Mouse (Mus musculus): ENCODE results near the gene Sh3bp2. TPM values are rescaled to one million over a fixed set of nuclear protein-coding genes. Genes with fewer than 3 reads are reported as not detected.
A peak's percentile ranks its signal among the peaks of the same experiment; 100 is the strongest.

The Sh3bp2 gene
- 1 to 10 TPM in 1 of 2 experiments, under 1 TPM in 1; 0.98 to 7.7 TPM for total RNA-seq (2021)
- long read RNA-seq, experiment 1: 0 reads
- long read RNA-seq, experiment 2: 0 reads

- intact Hi-C loops (cut with DNase I): loop anchor here (5.0 kb wide), 1 partner anchor 46 kb away; the partner anchor contains the start of gene Add1
Measured at GRCm38 (mm10) chr5:34525663-34526476, at the start of gene Sh3bp2. TSS of gene Sh3bp2 (plus strand) at chr5:34525838.

GRCm38 (mm10) chr5:34480926-34481325 lies 44.7 kb upstream of the Sh3bp2 start:
- intact Hi-C loops (cut with DNase I): no loop called here
- Histone ChIP-seq H3K4me3 (no peak overlapping the region), H3K27ac (no peak overlapping the region)
- TF ChIP-seq CTCF (IDR thresholded peaks at IDR 0.05): peak; percentile 45
- DNase-seq: no peak

More at GRCm38 (mm10) chr5:34525663-34526476, at the start of gene Sh3bp2:
- Histone ChIP-seq H3K4me3 (peak within 1 kb of the TSS; percentile 71), H3K27ac (peak within 1 kb of the TSS; percentile 84)
- TF ChIP-seq CTCF (IDR thresholded peaks at IDR 0.05): peak; percentile 28; the same call in 1 of the 2 replicates
- peak; percentile 98 for DNase-seq

- no peak for DNase-seq
- intact Hi-C loops (cut with DNase I): no loop called here
- H3K27ac ChIP-seq: no peak overlapping the region
- TF ChIP-seq CTCF (IDR thresholded peaks at IDR 0.05): no peak
- H3K4me3 ChIP-seq: no peak overlapping the region
Measured at GRCm38 (mm10) chr5:34485731-34486130, 39.9 kb upstream of the Sh3bp2 start.

GRCm38 (mm10) chr5:34487320-34488090 lies 38.1 kb upstream of the Sh3bp2 start:
- Histone ChIP-seq H3K27ac (peak overlapping the region; percentile 38), H3K4me3 (no peak overlapping the region)
- TF ChIP-seq CTCF (IDR thresholded peaks at IDR 0.05): no peak
- intact Hi-C loops (cut with DNase I): no loop called here
- DNase-seq: peak; percentile 40

GRCm38 (mm10) chr5:34488741-34489417 lies 36.8 kb upstream of the Sh3bp2 start:
- intact Hi-C loops (cut with DNase I): no loop called here
- no peak for DNase-seq
- TF ChIP-seq CTCF (IDR thresholded peaks at IDR 0.05): no peak
- no peak overlapping the region for H3K4me3 ChIP-seq
- no peak overlapping the region for H3K27ac ChIP-seq

GRCm38 (mm10) chr5:34489418-34489787 lies 36.2 kb upstream of the Sh3bp2 start:
- DNase-seq: no peak
- intact Hi-C loops (cut with DNase I): no loop called here
- TF ChIP-seq CTCF (IDR thresholded peaks at IDR 0.05): no peak

GRCm38 (mm10) chr5:34496745-34497144 lies 28.9 kb upstream of the Sh3bp2 start:
- DNase-seq: no peak
- no peak for TF ChIP-seq CTCF (IDR thresholded peaks at IDR 0.05)
- intact Hi-C loops (cut with DNase I): no loop called here
- H3K27ac ChIP-seq: no peak overlapping the region
- H3K4me3 ChIP-seq: no peak overlapping the region

More at GRCm38 (mm10) chr5:34489418-34489787, 36.2 kb upstream of the Sh3bp2 start:
- Histone ChIP-seq H3K4me3 (no peak overlapping the region), H3K27ac (no peak overlapping the region)

- TF ChIP-seq CTCF (IDR thresholded peaks at IDR 0.05): no peak
- no peak overlapping the region for H3K4me3 ChIP-seq
- DNase-seq: no peak
- intact Hi-C loops (cut with DNase I): no loop called here
- H3K27ac ChIP-seq: no peak overlapping the region
Measured at GRCm38 (mm10) chr5:34500886-34501285, 24.8 kb upstream of the Sh3bp2 start.

GRCm38 (mm10) chr5:34501588-34501987 lies 24.1 kb upstream of the Sh3bp2 start:
- no peak for TF ChIP-seq CTCF (IDR thresholded peaks at IDR 0.05)
- H3K27ac ChIP-seq: no peak overlapping the region
- H3K4me3 ChIP-seq: no peak overlapping the region
- intact Hi-C loops (cut with DNase I): no loop called here
- no peak for DNase-seq

GRCm38 (mm10) chr5:34502411-34502810 lies 23.2 kb upstream of the Sh3bp2 start:
- Histone ChIP-seq H3K4me3 (no peak overlapping the region), H3K27ac (no peak overlapping the region)
- no peak for TF ChIP-seq CTCF (IDR thresholded peaks at IDR 0.05)
- intact Hi-C loops (cut with DNase I): no loop called here
- no peak for DNase-seq

- intact Hi-C loops (cut with DNase I): no loop called here
- DNase-seq: no peak
- Histone ChIP-seq H3K27ac (no peak overlapping the region), H3K4me3 (no peak overlapping the region)
- no peak for TF ChIP-seq CTCF (IDR thresholded peaks at IDR 0.05)
Measured at GRCm38 (mm10) chr5:34502821-34503220, 22.8 kb upstream of the Sh3bp2 start.

- DNase-seq: no peak
- no peak for TF ChIP-seq CTCF (IDR thresholded peaks at IDR 0.05)
- H3K4me3 ChIP-seq: peak overlapping the region; percentile 83
- no peak overlapping the region for H3K27ac ChIP-seq
- intact Hi-C loops (cut with DNase I): loop anchor here (10.0 kb wide), 1 partner anchor 178 kb away; the partner anchor contains the start of gene Rnf4
Measured at GRCm38 (mm10) chr5:34512486-34512885, 13.2 kb upstream of the Sh3bp2 start.
